Mouse (Mus musculus) frontal cortex, postnatal 36 days (tissue): ENCODE measurements at regions not wholly inside any gene's neighbourhood (a gene's known extent, or its start where the extent isn't known, plus 50 kb on each side); places are given as distances from the start of the nearest gene placed in this dataset.
A peak's percentile ranks its signal among the peaks of the same experiment; 100 is the strongest.

ENCODE experiments used
- DNase-seq, 2 experiments: peaks; one replicate each; pipeline ENCODE4 v3.0.0; 2022; ENCODE audit warnings: low spot score in 2 of 2

DNA sequence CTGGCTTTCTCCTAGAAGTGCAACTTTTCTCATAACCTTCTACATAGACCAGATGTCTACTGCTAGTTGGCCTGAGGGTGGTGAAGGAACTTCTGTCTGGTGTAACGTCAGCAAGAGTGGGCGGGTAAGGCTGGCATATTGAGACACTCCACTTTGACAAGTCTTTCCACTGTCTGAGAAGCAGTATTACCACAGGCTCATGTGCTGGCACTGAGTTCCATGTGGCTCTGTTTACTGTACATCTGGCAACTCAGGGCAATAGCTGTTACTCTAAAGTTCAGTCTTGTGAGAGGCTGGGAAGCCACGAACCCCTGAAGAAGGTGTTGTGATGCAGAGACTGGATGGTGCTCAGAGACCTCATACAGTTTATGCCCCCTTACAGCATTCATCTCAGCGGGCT, 230.7 kb upstream of the Tbx18 start:
- no peak for DNase-seq

DNA sequence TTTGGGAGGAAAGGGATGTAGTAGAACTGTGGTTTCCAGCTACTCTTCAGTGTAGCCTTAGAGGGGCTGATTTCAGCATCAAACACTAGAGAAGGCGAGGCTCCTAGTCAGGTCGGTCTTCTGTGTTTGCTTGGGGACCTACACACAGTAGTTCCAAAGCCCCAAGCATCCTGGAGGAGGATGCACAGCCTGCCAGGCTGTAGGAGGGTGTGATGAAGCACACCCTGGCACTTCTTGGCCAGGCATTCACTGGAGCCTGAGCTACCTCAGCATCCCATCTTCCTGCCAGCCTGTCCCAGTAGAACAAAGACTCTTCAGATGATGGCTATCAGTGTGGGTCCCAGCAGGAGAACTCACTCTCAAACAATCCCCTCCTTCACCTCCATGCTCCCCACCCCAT, 233.4 kb upstream of the Tbx18 start:
- peak in 1 of 2 experiments; percentile 4 for DNase-seq

DNA sequence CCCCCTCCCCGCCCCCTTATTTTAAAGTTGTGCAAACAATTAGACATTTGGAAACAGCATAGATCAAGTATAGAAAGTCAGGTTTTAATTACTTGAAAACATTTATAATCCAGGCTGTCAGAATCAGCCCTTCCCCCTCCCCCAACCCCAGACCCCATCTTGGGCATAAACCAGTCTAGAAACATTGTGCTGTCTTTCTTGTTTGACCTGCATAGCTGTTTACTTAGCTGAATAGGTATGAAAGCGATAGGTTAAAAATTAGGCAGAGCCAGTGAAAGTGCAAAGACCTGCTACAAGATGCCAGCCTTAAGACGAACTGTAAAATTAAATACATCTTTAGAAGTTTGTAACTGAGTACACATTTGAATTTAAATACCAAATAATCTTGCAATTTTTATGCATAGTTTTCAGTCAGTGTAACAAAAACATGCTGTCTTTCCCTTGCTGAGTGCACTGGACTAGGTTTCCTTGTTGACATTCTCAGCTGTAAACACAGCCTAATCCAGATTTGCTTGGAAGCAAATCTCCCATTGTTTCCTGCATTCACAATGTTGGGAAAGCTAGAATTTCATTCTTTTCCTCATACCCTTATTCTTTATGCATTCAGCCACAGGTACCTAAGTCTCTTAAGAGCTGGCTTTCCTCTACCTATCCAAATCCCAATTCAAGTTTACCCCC, 234.2 kb upstream of the Tbx18 start:
- no peak for DNase-seq

DNA sequence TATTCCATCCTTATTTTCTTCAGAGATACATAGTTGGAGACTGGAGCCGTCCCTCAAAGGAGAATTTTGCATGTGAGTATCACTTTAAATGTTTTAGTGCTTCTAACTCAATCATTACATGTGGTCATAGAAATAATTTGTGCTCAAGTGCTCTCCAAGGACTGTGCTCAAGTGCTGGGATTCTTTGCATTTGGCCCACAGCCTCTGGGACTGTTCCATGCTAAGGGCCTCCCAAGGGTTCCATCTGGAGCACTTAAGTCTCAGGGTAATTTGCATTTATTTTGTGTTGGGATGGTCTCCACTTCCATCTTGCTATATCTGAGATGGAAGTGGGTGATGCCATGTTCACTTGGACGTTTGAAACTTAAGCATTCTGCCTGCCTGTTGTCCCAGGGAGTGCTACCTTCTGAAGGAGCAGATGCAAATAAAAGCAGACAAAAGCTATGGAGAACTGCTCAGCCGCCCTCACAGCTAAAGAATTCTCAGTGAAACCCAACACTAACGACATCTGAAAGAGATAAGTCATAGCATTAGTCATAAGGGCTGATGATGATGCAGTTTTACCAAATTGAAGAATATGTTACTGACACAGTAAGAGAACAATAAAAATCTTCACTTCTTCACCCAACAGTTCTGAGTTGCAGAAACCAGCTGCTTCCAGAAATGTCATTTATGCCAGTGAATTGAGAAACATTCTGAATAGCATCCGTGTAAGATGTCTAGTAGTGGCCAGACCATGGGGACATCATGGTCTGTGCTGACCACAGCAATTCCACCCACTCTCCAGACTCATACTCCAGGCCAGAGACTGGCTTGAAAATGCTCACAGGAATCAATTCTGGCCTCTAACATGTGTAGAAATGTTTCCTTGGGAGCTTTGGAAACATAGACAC, 237.4 kb upstream of the Tbx18 start:
- DNase-seq: no peak

DNA sequence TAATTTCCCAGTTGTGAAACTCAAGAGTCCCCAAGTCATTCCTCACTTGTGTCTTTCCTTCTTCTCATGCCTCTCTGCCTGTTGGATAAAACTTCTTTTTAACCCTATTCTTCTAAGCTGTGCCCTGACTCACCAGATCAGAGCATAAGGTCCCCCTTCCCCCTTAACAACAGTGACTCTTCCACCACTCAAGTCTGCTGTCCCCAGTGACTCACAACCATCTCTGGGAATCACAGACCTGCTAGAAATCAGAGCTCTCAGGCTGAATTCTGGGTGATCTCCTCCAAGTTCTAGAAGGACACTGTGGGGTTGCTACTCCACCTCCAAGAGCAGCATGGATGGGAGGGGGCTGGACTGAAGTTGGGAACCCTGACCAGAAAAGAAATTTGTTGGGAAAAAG, 239.5 kb upstream of the Tbx18 start:
- no peak for DNase-seq

DNA sequence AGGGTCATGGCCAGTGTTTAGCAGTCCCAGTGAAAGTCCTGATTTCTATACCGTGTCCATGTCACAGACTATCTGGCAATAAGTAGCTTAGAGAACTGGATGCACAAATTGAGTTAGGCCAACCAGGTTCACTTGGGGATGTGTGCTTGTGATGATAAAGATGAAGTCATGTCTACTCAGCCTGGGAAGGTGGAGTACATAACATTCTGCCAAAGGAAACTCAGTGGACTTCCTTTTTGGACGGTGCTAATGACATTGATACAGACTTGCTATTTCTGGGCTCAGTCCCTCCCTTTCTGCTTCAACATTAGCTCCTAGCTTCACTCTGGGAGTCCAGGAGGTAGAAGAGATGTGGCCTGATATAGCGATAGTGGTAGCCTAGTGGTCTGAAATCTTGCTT, 240.7 kb upstream of the Tbx18 start:
- DNase-seq: no peak

DNA sequence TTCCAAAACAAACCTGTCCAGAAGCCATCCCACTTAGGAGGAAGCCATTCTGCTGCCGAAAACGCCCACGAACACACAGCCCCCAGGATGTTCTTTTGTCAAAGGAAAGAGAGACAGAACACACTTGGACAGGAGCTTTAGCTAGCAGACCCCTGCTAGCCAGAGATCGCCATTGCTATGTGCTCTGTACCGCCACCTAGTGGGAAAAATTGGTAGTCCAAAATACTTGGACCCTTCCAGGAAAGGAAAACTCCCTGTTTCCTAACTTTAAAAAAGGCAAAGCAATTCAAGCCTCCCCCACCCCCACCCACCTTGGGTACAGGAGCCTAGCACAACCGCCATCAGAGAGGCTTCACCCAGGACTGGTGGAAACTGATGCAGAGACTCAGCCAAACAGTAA, 242.5 kb upstream of the Tbx18 start:
- DNase-seq: no peak

DNA sequence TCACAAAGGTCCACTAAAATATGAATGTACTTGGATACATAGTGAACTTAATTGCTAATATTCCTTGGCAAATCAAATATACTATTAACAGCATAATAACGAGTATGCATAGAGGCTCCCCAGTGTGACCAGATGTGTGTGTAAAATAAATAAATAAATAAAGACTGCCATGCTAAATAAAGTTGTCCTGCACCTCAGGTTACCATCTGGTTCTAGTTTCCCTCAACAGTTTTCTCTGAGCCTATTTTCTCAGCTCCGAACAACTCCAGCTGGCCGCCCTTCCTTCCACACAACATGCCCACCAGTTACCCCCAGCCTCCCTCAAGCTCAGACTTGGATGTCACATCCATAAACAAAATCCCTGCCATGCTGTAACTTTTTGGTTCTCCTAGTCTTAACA, 253.8 kb upstream of the Tbx18 start:
- no peak for DNase-seq

DNA sequence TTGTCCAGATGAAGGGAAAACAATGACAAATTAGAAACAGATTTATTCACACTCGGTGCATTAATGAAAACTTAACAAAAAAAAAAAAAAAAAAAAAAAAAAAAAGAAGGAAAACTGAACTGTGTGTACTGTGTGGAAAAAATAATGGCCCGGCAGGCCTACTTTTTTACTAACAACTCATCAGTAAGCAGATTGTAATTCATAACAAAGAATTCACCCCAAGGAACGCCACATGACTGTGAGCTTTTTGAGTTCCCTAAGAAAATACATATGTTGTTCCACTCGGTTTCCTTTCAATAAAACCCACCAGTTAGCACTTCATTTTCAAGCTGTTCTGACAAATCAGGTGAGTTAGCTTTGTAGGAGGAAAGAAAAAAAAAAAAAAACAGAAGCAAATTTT, 254.4 kb upstream of the Tbx18 start:
- DNase-seq: no peak

DNA sequence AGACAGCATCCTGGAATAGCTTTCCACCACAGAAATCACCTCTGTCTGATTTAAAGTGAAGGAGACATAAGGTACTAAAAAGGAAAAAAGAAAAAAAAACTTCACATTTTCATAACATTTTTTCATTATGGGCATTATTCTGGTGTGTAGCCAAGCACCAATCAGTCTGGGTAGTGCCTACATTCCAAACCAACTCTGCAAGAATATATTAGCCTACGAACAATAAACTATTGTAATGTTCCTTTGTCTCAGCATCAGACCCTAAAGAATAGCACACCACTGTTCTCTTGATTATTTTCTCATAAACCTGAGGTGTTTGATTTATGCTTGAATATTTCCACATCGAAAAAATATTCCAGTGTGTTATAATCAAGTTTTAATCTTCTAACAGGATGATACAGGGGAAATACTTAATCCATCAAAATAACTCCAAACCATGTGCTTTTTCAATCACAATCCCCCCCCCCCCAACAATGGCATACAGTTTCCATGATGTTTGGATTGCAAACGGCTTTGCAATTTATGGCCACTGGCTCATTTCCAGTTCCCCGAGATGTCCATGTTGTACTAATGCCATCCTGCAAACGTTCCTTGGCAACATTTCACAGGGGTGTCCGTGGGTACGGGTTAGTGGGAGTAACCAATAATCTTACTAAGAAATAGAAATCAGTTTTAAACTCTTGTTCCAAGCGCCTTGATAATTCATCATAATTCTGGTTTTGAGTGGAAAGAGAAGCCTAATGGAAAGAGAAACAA, 275.1 kb upstream of the Tbx18 start:
- no peak for DNase-seq

DNA sequence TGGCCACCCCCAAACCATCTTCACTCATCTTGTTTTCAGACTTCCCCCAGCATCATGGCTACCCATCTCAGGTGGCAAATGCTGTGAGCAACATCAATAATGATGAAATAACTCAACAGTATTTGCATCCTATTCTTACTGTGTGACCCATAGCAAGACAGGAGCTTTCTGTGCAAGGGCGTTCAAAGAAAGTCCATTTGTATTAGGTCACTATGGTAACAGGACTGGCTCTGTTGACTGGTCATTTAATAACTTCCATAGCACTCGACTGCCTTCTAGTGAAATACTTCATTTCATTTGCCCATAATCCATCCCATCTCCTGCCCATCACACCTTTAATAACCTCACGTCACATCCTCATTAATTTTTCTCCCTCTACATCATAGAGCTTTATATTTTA, 292.7 kb upstream of the Tbx18 start:
- DNase-seq: no peak

DNA sequence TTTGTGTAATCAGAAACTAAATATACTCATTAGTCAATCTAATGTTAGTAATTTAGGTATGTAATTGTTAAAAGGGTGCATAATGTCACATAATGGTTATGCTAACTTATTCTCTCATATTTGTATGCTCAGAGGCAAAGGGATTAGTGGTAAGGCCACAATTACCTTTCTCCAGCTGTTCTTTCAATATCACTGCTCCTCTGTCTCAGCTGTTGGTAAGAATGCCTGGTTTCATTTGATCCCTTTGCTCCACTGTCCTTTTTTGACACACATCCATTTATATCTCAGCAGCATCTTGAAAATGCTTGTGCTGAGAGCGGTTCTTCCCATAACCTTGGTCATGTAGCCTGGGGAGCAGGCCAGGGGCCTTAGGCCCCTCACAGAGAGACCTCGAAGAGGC, 294.9 kb upstream of the Tbx18 start:
- DNase-seq: no peak

DNA sequence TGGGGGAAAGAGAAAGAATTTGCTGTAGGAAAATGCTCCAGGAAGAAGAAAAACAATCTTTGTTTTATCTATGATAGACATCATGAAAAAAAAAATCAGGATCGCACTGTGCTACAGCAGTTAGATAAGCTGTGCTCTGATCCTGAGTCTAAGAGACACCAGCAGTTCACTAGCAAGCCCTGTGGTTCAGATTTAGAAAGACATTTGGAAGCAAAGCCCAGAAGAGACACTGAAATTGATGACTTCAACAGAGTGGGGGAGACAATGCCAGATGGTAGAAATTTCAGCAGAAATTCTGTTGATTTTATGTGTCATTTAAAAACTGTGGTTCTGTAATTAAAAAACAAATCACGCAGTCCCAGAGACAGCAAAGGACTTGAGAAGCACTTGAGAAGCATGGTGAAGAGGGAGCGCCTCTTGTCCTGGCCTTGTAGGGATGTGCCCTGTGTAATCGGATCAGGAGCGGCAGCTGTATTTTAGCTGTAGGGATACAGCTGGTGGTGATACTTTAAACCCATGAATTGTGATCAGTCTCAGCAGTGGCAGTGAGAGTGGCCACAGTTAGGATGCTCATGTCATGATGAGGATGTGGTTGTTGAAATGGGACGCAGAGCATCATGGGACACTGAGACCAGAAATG, 296.4 kb upstream of the Nt5e start:
- peak; percentile 2 to 5 for DNase-seq

DNA sequence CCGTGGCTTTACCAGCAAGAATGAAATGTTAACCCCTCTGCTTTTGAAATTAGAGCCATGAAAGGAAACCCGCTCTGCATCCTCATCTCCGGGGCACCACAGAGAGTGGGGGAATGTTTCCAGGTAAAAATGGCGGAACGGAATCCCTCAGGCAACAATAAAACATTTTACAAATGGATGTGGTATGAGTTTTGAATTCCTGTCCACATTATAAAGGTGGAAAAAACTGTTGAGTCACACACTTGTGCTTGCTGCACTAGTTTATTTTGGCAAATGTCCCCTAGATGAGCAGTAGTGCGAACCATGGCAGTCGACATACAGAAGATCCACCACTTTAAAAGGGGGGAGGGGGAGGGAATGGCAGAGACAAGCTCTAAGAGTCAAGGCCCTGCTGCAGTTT, 289.4 kb upstream of the Nt5e start:
- no peak for DNase-seq

DNA sequence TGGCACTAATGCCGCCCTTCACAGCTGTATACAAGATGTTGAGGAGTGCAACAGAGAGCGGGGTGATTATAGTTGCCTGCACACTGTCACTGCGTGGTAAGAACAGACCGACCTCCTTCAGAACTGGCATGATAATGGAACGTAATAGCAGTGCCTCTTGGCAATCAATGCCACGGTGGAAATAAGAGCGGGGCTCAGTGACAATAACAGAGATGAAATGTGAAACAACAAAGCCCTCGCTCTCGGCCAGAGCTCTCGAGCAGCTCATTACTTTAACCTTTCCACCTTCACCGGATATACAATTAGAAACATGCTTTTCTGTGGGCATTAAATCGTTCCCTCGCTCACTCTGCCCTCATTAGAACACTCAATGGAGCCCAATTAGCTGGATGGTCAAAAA, 277.7 kb upstream of the Nt5e start:
- DNase-seq: no peak

DNA sequence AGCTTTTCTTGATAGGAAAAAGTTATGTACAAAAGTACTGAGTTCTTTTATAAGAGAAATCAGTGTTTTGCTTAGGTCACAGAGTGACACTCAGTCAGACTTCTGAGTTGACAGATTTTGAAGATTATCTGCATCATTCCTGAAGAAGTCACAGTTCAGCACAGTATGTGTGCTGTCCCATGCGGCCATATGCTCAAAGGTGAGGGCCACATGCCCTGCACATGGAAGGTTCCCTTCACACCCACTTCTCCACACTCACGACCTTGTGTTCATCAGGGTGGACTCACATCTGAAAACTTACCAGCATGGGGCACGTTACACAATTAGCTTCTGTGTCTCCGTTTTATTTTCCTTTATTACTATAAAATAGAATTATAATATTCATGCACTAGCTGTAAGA, 277.2 kb upstream of the Nt5e start:
- DNase-seq: no peak

DNA sequence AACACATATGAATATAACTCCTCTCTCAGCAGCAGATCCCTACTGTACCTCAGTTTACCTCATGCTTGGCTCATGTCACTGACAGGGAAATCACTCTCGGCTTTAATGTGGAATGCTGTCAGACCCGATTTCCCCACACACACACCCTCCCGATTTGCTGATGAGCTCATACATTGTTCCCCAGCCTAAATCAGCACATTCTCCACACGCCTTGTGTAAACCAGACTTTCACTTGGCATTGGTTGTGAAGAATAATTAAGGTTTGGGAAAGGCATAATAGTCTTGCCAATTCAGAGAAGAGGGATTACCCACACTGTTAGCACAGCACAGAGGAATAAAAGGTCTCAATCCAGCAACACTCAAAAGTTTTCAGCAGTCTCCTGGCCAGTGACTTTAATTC, 268.4 kb upstream of the Nt5e start:
- no peak for DNase-seq

DNA sequence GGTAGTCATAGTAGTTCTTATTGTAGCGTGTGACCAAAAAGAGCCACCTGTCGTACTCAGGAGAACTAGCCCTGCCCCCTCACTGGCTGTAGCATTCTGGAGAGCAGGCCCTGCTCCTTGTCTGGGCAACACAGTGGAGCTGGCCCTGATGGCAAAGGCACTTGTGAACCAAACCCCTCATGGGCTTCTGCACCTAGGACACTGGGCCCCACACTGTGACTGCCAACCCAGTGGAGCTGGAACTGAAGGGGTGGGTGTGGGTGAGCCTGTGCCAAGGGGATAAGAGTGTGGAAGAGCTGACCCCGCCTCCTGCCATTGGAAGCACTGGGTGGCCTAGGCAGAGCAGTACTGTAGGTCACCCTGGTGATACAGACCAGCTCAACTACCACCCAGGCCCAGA, 268.0 kb upstream of the Nt5e start:
- no peak for DNase-seq

DNA sequence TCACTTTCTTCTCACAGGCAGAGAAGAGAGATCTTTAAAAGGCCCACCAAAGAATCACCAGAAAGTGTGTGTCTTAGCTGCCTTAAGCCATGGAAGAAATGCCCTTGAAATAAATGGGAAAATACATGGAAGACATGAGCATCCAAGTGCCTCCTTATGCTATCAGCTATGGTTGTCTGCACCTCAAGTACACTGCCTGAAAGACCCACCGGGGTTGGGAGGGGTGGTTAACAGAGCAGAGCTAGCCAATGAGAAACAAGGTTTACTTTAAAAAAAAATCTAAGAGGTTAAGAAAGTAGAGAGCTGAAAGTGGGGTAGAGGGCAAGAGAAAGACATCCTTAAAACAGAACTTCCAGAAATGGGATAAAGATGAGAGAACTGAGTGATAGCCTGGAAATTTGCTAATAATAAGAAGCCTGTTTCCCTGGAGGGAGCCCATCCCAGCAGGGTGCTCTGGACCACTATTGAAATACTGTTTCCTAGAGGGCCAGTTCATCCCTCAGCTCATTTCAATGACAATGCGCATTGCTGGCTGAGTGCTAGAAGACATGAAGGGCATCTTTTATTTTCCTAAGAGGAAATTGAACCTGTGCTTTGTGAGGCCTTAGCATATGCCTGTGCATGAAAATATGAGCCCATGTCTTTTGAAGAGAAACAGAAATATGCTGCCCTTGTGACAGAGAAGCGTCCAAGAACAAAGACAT, 262.9 kb upstream of the Nt5e start:
- no peak for DNase-seq

DNA sequence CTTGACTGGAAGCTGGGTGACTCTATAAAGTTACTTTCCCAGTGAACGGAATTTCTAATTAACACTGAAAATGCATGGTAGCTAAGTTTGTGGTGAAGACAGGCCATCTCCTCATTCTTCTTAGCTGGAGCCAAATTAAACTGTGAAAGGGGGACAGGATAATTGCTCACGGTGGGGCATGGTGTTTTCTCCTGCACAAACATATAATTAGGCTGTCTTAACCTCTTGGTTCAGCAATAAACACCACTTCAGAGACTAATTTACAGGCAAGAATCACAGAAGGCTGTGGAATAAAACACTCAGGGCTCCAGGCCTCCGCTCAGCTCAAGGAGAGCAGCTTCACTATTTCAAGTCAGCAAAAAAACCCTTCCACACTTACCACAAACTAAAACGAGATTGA, 261.9 kb upstream of the Nt5e start:
- DNase-seq: no peak

DNA sequence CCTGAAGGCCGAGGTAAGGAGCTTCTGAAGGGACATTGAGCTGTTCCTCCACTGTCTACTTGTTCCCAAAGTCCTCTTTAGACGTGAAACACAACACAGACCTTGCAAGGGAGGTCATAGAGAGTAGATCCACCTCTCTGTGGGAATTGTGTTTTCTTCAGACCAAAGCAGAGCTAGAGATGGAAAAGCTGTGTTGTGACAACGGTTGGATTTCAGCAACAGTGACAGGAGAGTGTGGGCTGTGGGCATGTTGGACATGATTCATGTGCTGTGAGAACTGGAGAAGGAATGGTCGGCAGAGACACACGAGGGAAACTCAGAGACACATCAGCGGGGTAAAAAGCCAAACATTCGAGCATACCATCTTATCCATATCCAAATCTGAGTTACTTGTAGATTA, 261.2 kb upstream of the Nt5e start:
- DNase-seq: no peak

DNA sequence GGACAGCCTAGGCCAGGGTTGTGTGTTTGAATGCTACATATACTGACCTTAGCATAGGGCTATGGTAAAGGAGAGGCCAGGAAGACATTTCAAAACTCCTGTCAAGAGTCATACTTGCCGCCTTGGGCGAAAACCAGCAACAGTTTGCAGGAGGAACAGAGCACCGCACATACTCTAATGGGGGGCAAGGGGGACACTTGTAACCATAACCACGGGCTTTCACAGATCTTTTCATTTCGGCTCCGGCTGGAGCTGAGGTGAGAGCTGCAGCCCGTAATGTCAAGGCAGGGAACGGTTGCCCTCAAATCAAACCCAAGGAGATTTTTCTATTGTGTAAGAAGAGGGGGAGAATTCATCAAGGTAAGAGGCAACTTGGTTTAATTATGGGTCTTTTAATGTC, 258.7 kb upstream of the Nt5e start:
- no peak for DNase-seq
